Mouse (Mus musculus): ENCODE measurements around the gene Gm14434.
"Not testable (repeated sequence)": the region's sequence is repeated elsewhere in the genome, so short reads cannot be mapped to it uniquely, and the experiment has no call there.

The Gm14434 gene

DNA sequence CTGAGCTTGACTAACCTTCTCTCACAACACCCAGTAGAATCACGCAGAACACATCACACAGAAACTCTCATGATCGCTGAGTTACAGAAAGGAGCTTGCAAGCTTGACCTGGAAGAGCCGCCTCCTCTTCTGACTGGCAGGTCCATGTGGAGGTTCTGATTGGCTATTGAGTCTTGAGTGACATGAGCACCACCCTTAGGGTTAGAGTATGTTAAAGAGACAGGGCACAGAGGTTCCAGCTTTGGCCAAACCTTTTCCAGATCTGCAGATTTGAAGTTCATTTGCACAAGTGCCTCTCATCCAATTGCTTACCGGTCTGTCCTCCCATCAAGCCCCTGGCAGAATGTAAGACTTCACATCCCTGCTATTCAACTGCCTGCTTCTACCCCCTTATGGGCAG is at the start of gene Gm14434:
Gene Gm14434, minus strand, starts transcription at position 101 of the 400 bp plus-strand sequence.
- POLR2A ChIA-PET, CTCF ChIA-PET: not testable (repeated sequence)

DNA sequence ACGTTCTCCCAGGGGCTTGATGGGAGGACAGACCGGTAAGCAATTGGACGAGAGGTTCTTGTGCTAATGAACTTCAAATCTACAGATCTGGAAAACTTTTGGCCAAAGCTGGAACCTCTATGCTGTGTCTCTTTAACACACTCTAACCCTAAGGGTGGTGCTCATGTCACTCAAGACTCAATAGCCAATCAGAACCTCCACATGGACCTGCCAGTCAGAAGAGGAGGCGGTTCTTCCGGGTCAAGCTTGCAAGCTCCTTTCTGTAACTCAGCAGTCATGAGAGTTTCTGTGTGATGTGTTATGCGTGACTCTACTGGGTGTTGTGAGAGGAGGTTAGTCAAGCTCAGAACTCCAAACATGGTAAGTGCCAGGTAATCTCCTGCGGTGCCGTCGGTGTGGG is 34.2 kb upstream of the Gm14434 start, which contains the start of gene Zfp967:
Gene Zfp967, plus strand, starts transcription at position 301 of the 400 bp plus-strand sequence.
- POLR2A ChIA-PET, CTCF ChIA-PET: not testable (repeated sequence)

DNA sequence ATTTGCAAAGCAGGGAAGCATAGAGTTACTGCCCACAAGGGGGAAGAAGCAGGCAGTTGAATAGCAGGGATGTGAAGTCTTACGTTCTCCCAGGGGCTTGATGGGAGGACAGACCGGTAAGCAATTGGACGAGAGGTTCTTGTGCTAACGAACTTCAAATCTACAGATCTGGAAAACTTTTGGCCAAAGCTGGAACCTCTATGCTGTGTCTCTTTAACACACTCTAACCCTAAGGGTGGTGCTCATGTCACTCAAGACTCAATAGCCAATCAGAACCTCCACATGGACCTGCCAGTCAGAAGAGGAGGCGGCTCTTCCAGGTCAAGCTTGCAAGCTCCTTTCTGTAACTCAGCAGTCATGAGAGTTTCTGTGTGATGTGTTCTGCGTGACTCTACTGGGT is 63.3 kb downstream of the Gm14434 start, which contains the start of gene Gm14435:
Gene Gm14435, plus strand, starts transcription at position 301 of the 400 bp plus-strand sequence.
- CTCF ChIA-PET, POLR2A ChIA-PET: not testable (repeated sequence)

Measured in embryonic stem cell, embryonic (primary cell).